Mouse (Mus musculus) heart, embryonic 12.5 days (tissue): ENCODE results near the gene Kif5c. TPM values are rescaled to one million over a fixed set of nuclear protein-coding genes. Genes with fewer than 3 reads are reported as not detected.
A peak's percentile ranks its signal among the peaks of the same experiment; 100 is the strongest.

Experiments
- ATAC-seq: fragments of 200-750 bp; cut with Nextera tagmentation; 2 replicates; pipeline ENCODE4 v1.8.0; 2017; ENCODE audit warnings: moderate TSS enrichment, moderate library complexity; ENCODE audit not compliant: insufficient number of reproducible peaks, low FRiP score
- H3K27ac ChIP-seq: fragments of 300-500 bp; sonication (generic); 2 replicates; pipeline ENCODE4 v1.5.1; 2016; ENCODE audit warnings: mild to moderate bottlenecking, moderate library complexity; ENCODE audit not compliant: poor library complexity, severe bottlenecking
- H3K27me3 ChIP-seq: fragments of 300-500 bp; sonication (generic); replicated peaks from 2 replicates; pipeline ENCODE4 v1.6.1; 2016; ENCODE audit warnings: mild to moderate bottlenecking, moderate library complexity
- H3K36me3 ChIP-seq: fragments of 300-500 bp; sonication (generic); 2 replicates; pipeline ENCODE4 v1.6.1; 2016; ENCODE audit warnings: mild to moderate bottlenecking, moderate library complexity
- H3K4me1 ChIP-seq: fragments of 300-500 bp; sonication (generic); replicated peaks from 2 replicates; pipeline ENCODE4 v1.6.1; 2016; ENCODE audit warnings: mild to moderate bottlenecking
- H3K4me2 ChIP-seq: fragments of 300-500 bp; sonication (generic); 2 replicates; pipeline ENCODE4 v1.6.1; 2016; ENCODE audit warnings: mild to moderate bottlenecking, moderate library complexity
- H3K4me3 ChIP-seq: fragments of 300-500 bp; sonication (generic); 2 replicates; pipeline ENCODE4 v1.5.1; 2016; ENCODE audit warnings: mild to moderate bottlenecking
- H3K9ac ChIP-seq: fragments of 300-500 bp; sonication (generic); 2 replicates; pipeline ENCODE4 v1.6.1; 2016; ENCODE audit warnings: mild to moderate bottlenecking, moderate library complexity
- H3K9me3 ChIP-seq: fragments of 300-500 bp; sonication (generic); replicated peaks from 2 replicates; pipeline ENCODE4 v1.6.1; 2016; ENCODE audit warnings: mild to moderate bottlenecking, moderate library complexity
- WGBS: fragments of 180-500 bp; shearing (Covaris S2); methylation state at CpG from one replicate; pipeline ENCODE4 v1.1.7; 2016; 5-methylcytosine and 5-hydroxymethylcytosine counted together
- polyA plus RNA-seq: library from polyadenylated mRNA; unstranded; fragments of >200 nt; fragmentation: Nextera tagmentation; extraction: Ambion mirVana; gene quantifications from 2 replicates; pipeline ENCODE4 v1.2.1, GENCODE M21; 2016

Kif5c gene
- polyA plus RNA-seq, 1 experiment from 2014 or later, result 1.2 TPM

DNA sequence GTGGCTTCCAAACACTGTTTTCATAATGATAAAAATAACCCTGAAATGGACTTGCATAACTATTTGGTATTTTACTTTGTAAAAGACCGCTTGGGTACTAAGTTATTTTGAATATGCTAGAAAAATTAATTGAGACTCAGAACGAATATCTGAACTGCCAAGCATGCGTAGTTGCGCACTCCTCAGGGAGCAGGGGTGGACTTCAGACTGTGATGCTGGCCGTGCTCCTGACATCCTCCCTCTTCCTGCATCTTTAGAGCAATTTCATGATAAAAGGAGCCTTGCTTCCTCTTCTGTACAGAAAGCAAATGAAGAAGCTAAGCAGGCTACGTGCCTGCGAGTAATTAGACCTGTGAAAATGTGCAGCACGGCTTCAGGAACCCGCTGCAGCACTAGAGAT is 101.2 kb downstream of the Kif5c start:
- Histone ChIP-seq H3K4me3 (no peak overlapping the region), H3K27ac (0 out of 2 replicates have a peak overlapping the region, but pooled peaks have one; percentile 9)

DNA sequence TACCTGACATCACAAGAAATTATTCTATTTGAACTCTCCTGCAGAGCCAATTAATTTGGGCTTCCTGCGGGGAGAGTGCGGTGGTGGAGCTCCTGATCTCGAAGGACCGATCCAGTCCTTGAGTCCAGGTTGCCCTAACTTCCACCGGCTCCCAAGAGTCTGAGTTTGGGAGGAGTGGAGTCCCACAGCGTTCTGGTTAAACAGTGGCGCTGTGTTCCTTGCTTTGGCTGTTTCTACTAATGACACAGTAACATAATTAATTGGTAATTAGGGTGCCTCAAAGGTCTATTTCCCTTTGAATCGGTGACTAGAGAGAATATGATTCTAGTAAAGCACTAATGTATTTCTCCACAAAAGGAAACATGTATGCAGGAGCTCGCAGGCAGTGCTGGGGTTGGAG is 103.2 kb downstream of the Kif5c start:
- H3K4me1 ChIP-seq, result peaks cover 29% of the 10 kb centered on the region
- ATAC-seq, result no peak
- H3K9ac ChIP-seq, result no peak overlapping the region
- H3K27me3 ChIP-seq, result no peaks in the 10 kb centered on the region
- H3K27ac ChIP-seq, result no peak overlapping the region
- H3K36me3 ChIP-seq, result no peaks in the 10 kb centered on the region
- 61% methylated on average over 9 of the region's 9 CpGs for WGBS
- H3K9me3 ChIP-seq, result no peaks in the 10 kb centered on the region
- H3K4me3 ChIP-seq, result no peak overlapping the region
- H3K4me2 ChIP-seq, result no peak overlapping the region

More for the DNA sequence above, 101.2 kb downstream of the Kif5c start:
- no peak for ATAC-seq
- 47% methylated on average over 9 of the region's 9 CpGs for WGBS
- peak overlapping the region; percentile 43 for H3K4me2 ChIP-seq
- no peaks in the 10 kb centered on the region for H3K27me3 ChIP-seq
- H3K9ac ChIP-seq, result 0 out of 2 replicates have a peak overlapping the region, but pooled peaks have one; percentile 8
- peaks cover 29% of the 10 kb centered on the region for H3K4me1 ChIP-seq
- no peaks in the 10 kb centered on the region for H3K9me3 ChIP-seq
- no peaks in the 10 kb centered on the region for H3K36me3 ChIP-seq

DNA sequence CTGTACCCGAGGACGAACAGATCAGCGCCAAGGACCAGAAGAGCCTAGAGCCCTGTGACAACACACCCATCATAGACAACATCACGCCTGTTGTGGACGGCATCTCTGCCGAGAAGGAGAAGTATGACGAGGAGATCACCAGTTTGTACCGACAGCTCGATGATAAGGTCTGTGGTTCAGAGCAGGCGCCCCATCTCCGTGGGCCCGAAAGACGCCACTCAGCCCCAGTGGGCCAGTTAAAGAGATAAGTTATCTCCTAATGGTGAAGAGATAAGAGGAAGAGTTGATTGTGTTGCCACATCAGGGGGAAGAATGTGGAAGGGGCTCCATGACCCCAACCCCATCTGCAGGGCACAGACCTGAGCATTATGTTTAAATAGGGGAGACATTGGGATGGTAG is 103.9 kb downstream of the Kif5c start:
- Histone ChIP-seq H3K27ac (no peak overlapping the region), H3K4me1 (peaks cover 29% of the 10 kb centered on the region), H3K4me2 (peak overlapping the region; percentile 37), H3K9me3 (no peaks in the 10 kb centered on the region), H3K36me3 (no peaks in the 10 kb centered on the region), H3K9ac (no peak overlapping the region), H3K4me3 (no peak overlapping the region), H3K27me3 (no peaks in the 10 kb centered on the region)
- ATAC-seq, result no peak
- WGBS, result 17% methylated on average over 13 of the region's 13 CpGs

DNA sequence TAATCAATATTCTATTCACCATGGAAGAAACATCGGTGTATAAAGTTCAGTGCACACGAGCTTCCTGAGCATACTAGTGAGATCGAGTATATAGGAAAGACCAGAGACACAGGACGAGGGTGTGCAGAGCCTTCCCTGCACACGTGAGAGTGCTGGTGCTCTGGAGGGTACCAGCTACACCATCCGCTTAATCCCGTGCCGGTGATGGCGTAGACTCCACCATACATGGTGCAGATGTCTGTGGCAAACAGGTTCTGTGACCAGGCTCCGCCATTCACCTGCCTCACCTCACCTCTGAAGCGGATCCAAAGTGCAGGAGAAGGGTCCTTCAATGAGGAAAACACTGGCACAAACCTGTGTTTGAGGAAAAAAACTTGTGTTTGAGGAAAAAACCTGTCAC is 107.6 kb downstream of the Kif5c start:
- Histone ChIP-seq H3K27ac (no peak overlapping the region), H3K9ac (no peak overlapping the region), H3K4me2 (no peak overlapping the region), H3K9me3 (no peaks in the 10 kb centered on the region), H3K27me3 (no peaks in the 10 kb centered on the region), H3K36me3 (no peaks in the 10 kb centered on the region), H3K4me3 (no peak overlapping the region), H3K4me1 (peaks cover 23% of the 10 kb centered on the region)
- ATAC-seq, result no peak
- WGBS, result 84% methylated on average over 11 of the region's 11 CpGs

DNA sequence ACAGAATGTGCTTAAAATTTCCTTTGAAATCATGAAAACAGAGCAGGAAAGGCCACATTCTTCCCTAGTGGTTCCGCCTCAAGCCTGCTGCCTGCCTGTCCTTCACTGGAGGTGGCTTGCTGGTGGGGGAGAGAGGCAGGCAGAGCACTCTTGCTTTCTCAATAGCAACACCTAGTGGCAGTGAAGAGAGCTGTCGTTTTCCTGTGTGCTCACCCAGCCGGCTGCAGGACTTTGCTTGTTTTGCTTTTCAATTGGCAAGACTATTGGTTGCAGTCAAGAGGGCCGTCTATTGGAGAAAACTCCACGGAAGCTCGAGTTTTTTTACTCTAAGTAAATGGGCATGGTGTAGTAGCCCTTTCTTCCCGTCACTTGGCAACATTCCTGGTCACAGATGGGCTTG is 108.1 kb downstream of the Kif5c start:
- 13% methylated on average over 7 of the region's 7 CpGs for WGBS
- Histone ChIP-seq H3K27me3 (no peaks in the 10 kb centered on the region), H3K36me3 (no peaks in the 10 kb centered on the region), H3K4me2 (no peak overlapping the region), H3K4me1 (peaks cover 23% of the 10 kb centered on the region), H3K4me3 (no peak overlapping the region), H3K9me3 (no peaks in the 10 kb centered on the region), H3K27ac (no peak overlapping the region), H3K9ac (no peak overlapping the region)
- no peak for ATAC-seq

DNA sequence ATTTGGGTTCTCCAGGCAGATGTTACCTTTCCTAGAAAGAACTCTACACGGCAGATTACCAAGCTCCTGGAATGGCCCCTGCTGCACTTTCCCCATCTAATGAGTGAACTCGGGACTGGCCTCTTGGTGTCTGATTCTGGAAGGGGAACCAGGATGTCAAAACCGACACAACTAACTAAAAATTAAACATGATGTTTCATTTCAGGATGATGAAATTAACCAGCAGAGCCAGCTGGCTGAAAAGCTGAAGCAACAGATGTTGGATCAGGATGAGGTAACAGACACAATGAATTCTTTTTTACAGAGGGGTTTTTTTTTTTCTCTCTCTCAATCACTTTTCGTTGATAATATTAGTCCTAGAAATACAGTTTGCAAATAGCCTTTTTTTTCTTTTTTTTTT is 108.6 kb downstream of the Kif5c start:
- WGBS, result 71% methylated on average over 4 of the region's 4 CpGs
- Histone ChIP-seq H3K9ac (no peak overlapping the region), H3K36me3 (no peaks in the 10 kb centered on the region), H3K27ac (no peak overlapping the region), H3K4me2 (no peak overlapping the region), H3K9me3 (no peaks in the 10 kb centered on the region), H3K4me3 (no peak overlapping the region), H3K4me1 (peaks cover 18% of the 10 kb centered on the region), H3K27me3 (no peaks in the 10 kb centered on the region)
- ATAC-seq, result no peak

DNA sequence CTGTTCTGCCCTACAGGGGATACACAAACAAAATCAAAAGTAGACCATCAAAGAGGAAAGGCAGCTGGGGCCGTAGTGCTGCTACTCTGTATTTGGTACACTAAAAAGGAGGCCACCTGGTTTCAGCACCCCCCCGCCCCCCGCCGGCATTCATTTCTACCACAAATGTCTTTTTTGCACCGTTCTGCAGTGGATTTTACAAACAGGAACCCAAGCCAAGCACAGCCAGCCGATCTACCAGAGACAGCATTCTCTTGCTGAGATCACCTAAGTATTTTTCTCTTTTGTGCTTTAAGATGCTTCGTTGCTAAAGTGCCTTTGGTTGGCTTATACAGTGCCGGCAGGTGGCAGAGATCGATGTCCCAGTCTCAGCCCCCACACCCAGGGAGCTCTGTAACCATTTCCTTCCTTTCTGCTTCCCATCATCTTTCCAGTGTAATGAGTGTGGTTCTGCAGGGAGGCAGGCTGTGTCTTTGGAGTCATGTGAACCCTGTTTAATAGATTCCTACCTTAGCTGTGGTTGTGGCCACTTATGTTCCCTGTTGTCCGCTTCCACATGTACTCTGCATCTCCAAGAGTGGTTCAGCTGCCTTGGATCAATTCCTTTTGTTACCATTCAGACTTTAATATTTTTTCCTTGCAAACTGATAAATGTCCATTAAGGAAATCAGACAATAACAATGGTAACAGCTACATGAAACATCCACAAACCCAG is 110.0 kb downstream of the Kif5c start:
- H3K9me3 ChIP-seq, result no peaks in the 10 kb centered on the region
- WGBS, result 82% methylated on average over 10 of the region's 10 CpGs
- H3K4me2 ChIP-seq, result no peak overlapping the region
- H3K27ac ChIP-seq, result no peak overlapping the region
- no peak for ATAC-seq
- H3K4me3 ChIP-seq, result no peak overlapping the region
- no peak overlapping the region for H3K9ac ChIP-seq
- H3K27me3 ChIP-seq, result no peaks in the 10 kb centered on the region
- H3K36me3 ChIP-seq, result no peaks in the 10 kb centered on the region
- H3K4me1 ChIP-seq, result peaks cover 20% of the 10 kb centered on the region

DNA sequence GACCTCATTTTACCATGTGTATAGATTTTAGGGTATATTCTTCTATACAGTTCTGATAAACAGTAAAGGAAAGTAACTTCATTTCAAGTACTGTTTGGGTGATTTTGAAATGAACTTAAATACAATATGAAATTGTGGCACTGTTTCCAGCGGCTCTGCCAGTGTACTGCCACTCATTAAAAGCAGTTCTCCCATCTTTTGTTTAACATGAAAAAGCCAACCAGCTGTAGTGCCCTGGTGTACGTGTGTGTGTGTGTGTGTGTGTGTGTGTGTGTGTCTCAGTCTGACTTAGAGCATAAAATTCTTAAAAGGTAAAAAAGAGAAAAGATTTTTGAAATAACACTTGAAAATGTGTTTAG is 110.5 kb downstream of the Kif5c start:
- Histone ChIP-seq H3K27ac (no peak overlapping the region), H3K9ac (no peak overlapping the region), H3K4me3 (no peak overlapping the region), H3K4me1 (peaks cover 20% of the 10 kb centered on the region), H3K36me3 (no peaks in the 10 kb centered on the region), H3K27me3 (no peaks in the 10 kb centered on the region), H3K9me3 (no peaks in the 10 kb centered on the region), H3K4me2 (no peak overlapping the region)
- 79% methylated on average over 2 of the region's 2 CpGs for WGBS
- ATAC-seq, result no peak

DNA sequence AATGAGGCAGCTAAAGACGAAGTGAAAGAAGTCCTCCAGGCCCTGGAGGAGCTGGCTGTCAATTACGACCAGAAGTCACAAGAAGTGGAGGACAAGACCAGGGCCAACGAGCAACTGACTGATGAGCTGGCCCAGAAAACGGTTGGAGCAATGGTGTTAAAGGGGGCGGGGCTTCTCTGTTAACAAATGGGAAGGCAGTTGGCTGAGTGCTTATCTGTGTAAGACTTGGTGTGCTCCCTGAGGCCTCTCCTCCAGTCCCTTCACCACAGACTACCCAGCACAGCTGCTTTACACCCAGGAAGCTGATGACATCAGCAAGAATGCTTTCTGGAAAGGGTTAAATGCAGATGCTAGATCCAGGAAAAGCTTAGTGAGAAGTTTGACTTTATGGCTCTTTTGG is 111.1 kb downstream of the Kif5c start:
- Histone ChIP-seq H3K4me3 (no peak overlapping the region), H3K4me2 (no peak overlapping the region), H3K27me3 (no peaks in the 10 kb centered on the region), H3K9me3 (no peaks in the 10 kb centered on the region), H3K9ac (no peak overlapping the region), H3K36me3 (no peaks in the 10 kb centered on the region), H3K27ac (no peak overlapping the region), H3K4me1 (peaks cover 20% of the 10 kb centered on the region)
- no peak for ATAC-seq
- 21% methylated on average over 5 of the region's 5 CpGs for WGBS

DNA sequence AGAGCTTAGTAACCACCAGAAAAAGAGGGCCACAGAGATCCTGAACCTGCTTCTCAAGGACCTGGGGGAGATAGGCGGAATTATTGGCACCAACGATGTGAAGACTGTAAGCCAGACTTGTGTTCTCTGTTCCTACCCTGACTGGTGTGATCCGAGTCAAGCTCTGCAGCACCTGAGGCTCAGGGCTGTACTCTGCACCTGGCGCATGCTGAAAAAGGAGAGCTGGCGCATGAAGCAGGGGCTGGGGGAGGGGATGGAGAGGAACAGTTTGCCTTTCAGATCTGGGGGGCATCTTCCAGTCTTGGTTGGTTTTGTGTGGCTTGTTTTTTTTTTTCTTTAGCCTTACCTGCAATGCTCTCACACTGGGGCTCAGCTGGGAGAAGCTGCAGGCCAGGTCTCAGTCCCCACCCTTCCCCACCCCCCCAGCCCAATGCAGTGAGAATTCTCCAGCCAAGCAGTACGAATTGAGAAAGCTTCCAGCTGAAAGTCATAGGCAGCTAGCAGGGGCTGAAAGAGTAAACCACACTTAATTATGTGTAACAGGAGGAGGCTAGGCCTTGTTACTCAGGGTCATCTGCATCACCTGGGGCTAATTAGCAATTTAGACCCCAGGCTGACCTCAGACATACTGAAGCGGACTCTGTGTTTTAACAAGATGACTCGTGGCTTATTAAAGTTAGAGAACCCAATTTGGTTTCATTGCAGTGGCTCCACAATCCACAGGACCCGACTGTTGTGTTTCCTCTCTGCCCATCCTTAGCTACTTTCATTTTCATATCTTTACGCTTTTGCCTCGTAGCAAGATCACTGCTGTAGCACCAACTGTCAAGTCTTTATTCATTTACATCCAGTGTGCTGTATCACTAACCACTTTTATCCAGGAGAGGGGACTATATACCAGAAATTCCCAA is 113.9 kb downstream of the Kif5c start:
- 69% methylated on average over 11 of the region's 11 CpGs for WGBS
- H3K9ac ChIP-seq, result 0 out of 2 replicates have a peak overlapping the region, but pooled peaks have one; percentile 15
- no peak overlapping the region for H3K4me2 ChIP-seq

DNA sequence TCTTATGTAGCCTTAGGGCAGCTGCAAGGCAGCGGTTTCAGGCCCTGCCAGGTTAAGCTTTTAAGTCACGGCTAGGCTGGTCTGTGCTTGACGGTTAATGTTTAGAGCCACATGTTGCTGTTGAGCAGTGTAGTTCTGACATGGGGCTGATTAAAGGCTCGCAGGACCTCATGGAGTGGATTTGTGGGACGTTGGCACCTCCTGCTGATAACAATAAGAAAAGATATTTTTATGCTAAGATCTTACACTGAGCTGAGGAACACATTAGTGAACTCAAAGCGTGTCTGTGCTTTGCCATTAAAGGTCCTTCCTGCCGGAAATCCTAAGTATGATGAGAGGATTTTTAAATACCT is 114.5 kb downstream of the Kif5c start:
- H3K27ac ChIP-seq, result no peak overlapping the region
- no peaks in the 10 kb centered on the region for H3K9me3 ChIP-seq
- H3K36me3 ChIP-seq, result no peaks in the 10 kb centered on the region
- no peak for ATAC-seq
- H3K4me3 ChIP-seq, result no peak overlapping the region
- no peak overlapping the region for H3K9ac ChIP-seq
- peaks cover 20% of the 10 kb centered on the region for H3K4me1 ChIP-seq
- no peaks in the 10 kb centered on the region for H3K27me3 ChIP-seq
- WGBS, result 49% methylated on average over 7 of the region's 7 CpGs
- peak overlapping the region; percentile 37; the same call in 1 of the 2 replicates for H3K4me2 ChIP-seq

More for the DNA sequence above, 113.9 kb downstream of the Kif5c start:
- Histone ChIP-seq H3K9me3 (no peaks in the 10 kb centered on the region), H3K27ac (no peak overlapping the region), H3K4me1 (peaks cover 20% of the 10 kb centered on the region), H3K4me3 (no peak overlapping the region), H3K36me3 (no peaks in the 10 kb centered on the region), H3K27me3 (no peaks in the 10 kb centered on the region)
- no peak for ATAC-seq
